Mouse (Mus musculus): Measurements from ENCODE around the gene C8g.

DNA sequence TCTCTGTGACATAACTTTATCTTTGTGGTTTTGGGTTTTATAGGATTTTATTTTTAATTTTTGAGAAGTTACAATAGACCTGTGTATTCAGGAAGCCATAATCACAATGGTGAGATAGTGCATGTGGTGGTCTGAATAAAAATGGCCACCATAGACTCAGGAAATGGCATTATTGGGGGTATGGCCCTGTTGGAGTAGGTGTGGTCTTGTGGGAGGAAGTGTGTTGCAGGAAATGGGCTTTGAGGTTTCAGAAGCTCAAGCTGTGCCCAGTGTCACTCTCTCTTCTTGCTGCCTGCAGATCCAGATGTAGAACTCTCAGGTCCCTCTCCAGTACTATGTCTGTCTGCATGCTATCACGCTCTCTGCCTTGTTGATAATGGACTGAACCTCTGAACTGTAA is 21.0 kb downstream of the C8g start:
- TF ChIP-seq CTCF (IDR thresholded peaks at IDR 0.05; ENCODE audit: low read depth, low read length) (no peak), POLR2A (IDR thresholded peaks at IDR 0.05; ENCODE audit: borderline replicate concordance, low read depth, low read length) (no peak)

All from bone marrow macrophage, adult 2 months (primary cell).